Mouse (Mus musculus) liver, adult 2 months (tissue): ENCODE data around the gene Rasal2. TPM values are rescaled to one million over a fixed set of nuclear protein-coding genes. Genes with fewer than 3 reads are reported as not detected.

ENCODE experiments used
- DNase-seq: peaks from one replicate; pipeline ENCODE4 v3.0.0-alpha.2; 2011; ENCODE audit warnings: low read depth, low spot score; ENCODE audit errors: extremely low read depth
- H3K27ac ChIP-seq: fragments of 200-500 bp; replicated peaks from 2 replicates; pipeline ENCODE4 v1.5.1; 2012; ENCODE audit warnings: low read depth, mild to moderate bottlenecking, control low read depth, inconsistent platforms, low read length; ENCODE audit not compliant: insufficient read depth
- H3K27me3 ChIP-seq: fragments of 200-500 bp; 2 replicates; pipeline ENCODE4 v1.6.1; 2012; ENCODE audit warnings: mild to moderate bottlenecking, moderate library complexity, low read length, inconsistent platforms; ENCODE audit not compliant: control insufficient read depth, insufficient read depth
- H3K36me3 ChIP-seq: fragments of 200-500 bp; 2 replicates; pipeline ENCODE4 v1.6.1; 2012; ENCODE audit warnings: low read length, inconsistent platforms; ENCODE audit not compliant: control insufficient read depth, insufficient read depth
- H3K4me1 ChIP-seq: fragments of 200-500 bp; 2 replicates; pipeline ENCODE4 v1.6.1; 2011; ENCODE audit warnings: low read length; ENCODE audit not compliant: control insufficient read depth, insufficient read depth
- H3K4me3 ChIP-seq: fragments of 200-500 bp; 2 replicates; pipeline ENCODE4 v1.5.1; 2011; ENCODE audit warnings: low read depth, mild to moderate bottlenecking, control low read depth, low read length, moderate library complexity; ENCODE audit not compliant: insufficient read depth
- H3K79me2 ChIP-seq: fragments of 200-500 bp; 2 replicates; pipeline ENCODE4 v1.6.1; 2012; ENCODE audit warnings: inconsistent platforms, mild to moderate bottlenecking, low read length, moderate library complexity; ENCODE audit not compliant: control insufficient read depth, insufficient read depth
- H3K9ac ChIP-seq: fragments of 200-500 bp; 2 replicates; pipeline ENCODE4 v1.6.1; 2012; ENCODE audit warnings: low read depth, mild to moderate bottlenecking, control low read depth, inconsistent platforms, low read length
- CTCF ChIP-seq: fragments of 200-500 bp; IDR thresholded peaks from 2 replicates; pipeline ENCODE4 v1.5.1; 2011; ENCODE audit warnings: low read depth, low read length, control low read depth
- POLR2A ChIP-seq: fragments of 200-500 bp; IDR thresholded peaks from 2 replicates; pipeline ENCODE4 v1.6.1; 2011; ENCODE audit warnings: low read length, control low read depth; ENCODE audit not compliant: insufficient read depth; ENCODE audit errors: extremely low read depth
- WGBS: fragments of 180-500 bp; shearing (Covaris S2); methylation state at CpG from one replicate; pipeline ENCODE4 v1.1.7; 2018; 5-methylcytosine and 5-hydroxymethylcytosine counted together
- polyA plus RNA-seq: library from polyadenylated mRNA; depleted of rRNA; stranded (reverse); fragments of >200 nt; gene quantifications from 2 replicates; pipeline ENCODE4 v1.2.3, GENCODE M21; 2012
- total RNA-seq: library from RNA; depleted of rRNA; stranded (reverse); fragments of >200 nt; gene quantifications from 2 replicates; pipeline ENCODE4 v1.2.3, GENCODE M21; 2014

Rasal2 gene
- total and polyA plus RNA-seq, 2 experiments: 1.2 to 10.2 TPM

GRCm38 (mm10) chr1:157411711-157412380 is 549 bp downstream of the Rasal2 start:
- Histone ChIP-seq H3K27ac (peak overlapping the region; percentile 56), H3K79me2 (peaks cover 3% of the 10 kb centered on the region; the same call in 1 of the 2 replicates), H3K36me3 (no peaks in the 10 kb centered on the region), H3K27me3 (no peaks in the 10 kb centered on the region), H3K4me3 (peak overlapping the region; percentile 64), H3K4me1 (peaks cover 2% of the 10 kb centered on the region; the same call in 1 of the 2 replicates), H3K9ac (peak overlapping the region; percentile 88)
- under 1% methylated on average over 85 of the region's 85 CpGs for WGBS
- no peak for TF ChIP-seq CTCF
- TF ChIP-seq POLR2A: no peak
- peak; percentile 42 for DNase-seq

- Histone ChIP-seq H3K4me3 (peak overlapping the region; percentile 64), H3K79me2 (peaks cover 3% of the 10 kb centered on the region; the same call in 1 of the 2 replicates), H3K27me3 (no peaks in the 10 kb centered on the region), H3K9ac (peak overlapping the region; percentile 88), H3K27ac (peak overlapping the region; percentile 56), H3K36me3 (no peaks in the 10 kb centered on the region), H3K4me1 (peaks cover 2% of the 10 kb centered on the region; the same call in 1 of the 2 replicates)
- 6% methylated on average over 4 of the region's 4 CpGs for WGBS
- TF ChIP-seq POLR2A (no peak), CTCF (no peak)
- no peak for DNase-seq
Observed at GRCm38 (mm10) chr1:157411341-157411710, 1.1 kb downstream of the Rasal2 start.

- peak overlapping the region; percentile 64 for H3K4me3 ChIP-seq
- 35% methylated on average over 8 of the region's 8 CpGs for WGBS
- H3K9ac ChIP-seq: peak overlapping the region; percentile 37; the same call in 1 of the 2 replicates
- no peaks in the 10 kb centered on the region for H3K27me3 ChIP-seq
- no peak overlapping the region for H3K27ac ChIP-seq
- no peaks in the 10 kb centered on the region for H3K36me3 ChIP-seq
- H3K79me2 ChIP-seq: peaks cover 3% of the 10 kb centered on the region; the same call in 1 of the 2 replicates
- peaks cover 2% of the 10 kb centered on the region; the same call in 1 of the 2 replicates for H3K4me1 ChIP-seq
- TF ChIP-seq CTCF: no peak
- TF ChIP-seq POLR2A: no peak
- no peak for DNase-seq
Observed at GRCm38 (mm10) chr1:157410937-157411336, 1.5 kb downstream of the Rasal2 start.

- no peaks in the 10 kb centered on the region for H3K27me3 ChIP-seq
- H3K36me3 ChIP-seq: no peaks in the 10 kb centered on the region
- TF ChIP-seq POLR2A: no peak
- no peak for TF ChIP-seq CTCF
- H3K4me1 ChIP-seq: peaks cover 2% of the 10 kb centered on the region; the same call in 1 of the 2 replicates
- H3K4me3 ChIP-seq: no peak overlapping the region; the same call in 1 of the 2 replicates
- DNase-seq: no peak
- 73% methylated on average over 2 of the region's 2 CpGs for WGBS
- no peak overlapping the region for H3K9ac ChIP-seq
- no peak overlapping the region for H3K27ac ChIP-seq
- H3K79me2 ChIP-seq: peaks cover 3% of the 10 kb centered on the region; the same call in 1 of the 2 replicates
Observed at GRCm38 (mm10) chr1:157409648-157410047, 2.7 kb downstream of the Rasal2 start.

GRCm38 (mm10) chr1:157388027-157388426 is 24.4 kb downstream of the Rasal2 start:
- DNase-seq: no peak
- Histone ChIP-seq H3K36me3 (no peaks in the 10 kb centered on the region), H3K27ac (no peak overlapping the region), H3K9ac (no peak overlapping the region), H3K4me1 (no peaks in the 10 kb centered on the region), H3K79me2 (no peaks in the 10 kb centered on the region), H3K27me3 (no peaks in the 10 kb centered on the region), H3K4me3 (no peak overlapping the region)
- WGBS: 85% methylated on average over 4 of the region's 4 CpGs
- TF ChIP-seq CTCF (no peak), POLR2A (no peak)

- Histone ChIP-seq H3K4me1 (no peaks in the 10 kb centered on the region; the same call in 1 of the 2 replicates), H3K79me2 (no peaks in the 10 kb centered on the region; the same call in 1 of the 2 replicates), H3K4me3 (no peak overlapping the region), H3K27me3 (no peaks in the 10 kb centered on the region), H3K9ac (no peak overlapping the region), H3K36me3 (no peaks in the 10 kb centered on the region), H3K27ac (no peak overlapping the region)
- no peak for DNase-seq
- WGBS: 82% methylated on average over 2 of the region's 2 CpGs
- TF ChIP-seq CTCF: no peak
- no peak for TF ChIP-seq POLR2A
Observed at GRCm38 (mm10) chr1:157380694-157381093, 31.7 kb downstream of the Rasal2 start.
